Mouse (Mus musculus) heart, adult 2 months (tissue): ENCODE results near the gene Ccna1.

Experiments used
- CTCF ChIP-seq: fragments of 200-600 bp; IDR thresholded peaks from 2 replicates; pipeline ENCODE4 v1.8.1; 2022; ENCODE audit warnings: antibody characterized with exemption, mild to moderate bottlenecking, moderate library complexity
- EP300 ChIP-seq: fragments of 200-500 bp; IDR thresholded peaks from 2 replicates; pipeline ENCODE4 v1.6.1; 2011; ENCODE audit warnings: low read depth, low read length, control low read depth; ENCODE audit not compliant: insufficient read depth

DNA sequence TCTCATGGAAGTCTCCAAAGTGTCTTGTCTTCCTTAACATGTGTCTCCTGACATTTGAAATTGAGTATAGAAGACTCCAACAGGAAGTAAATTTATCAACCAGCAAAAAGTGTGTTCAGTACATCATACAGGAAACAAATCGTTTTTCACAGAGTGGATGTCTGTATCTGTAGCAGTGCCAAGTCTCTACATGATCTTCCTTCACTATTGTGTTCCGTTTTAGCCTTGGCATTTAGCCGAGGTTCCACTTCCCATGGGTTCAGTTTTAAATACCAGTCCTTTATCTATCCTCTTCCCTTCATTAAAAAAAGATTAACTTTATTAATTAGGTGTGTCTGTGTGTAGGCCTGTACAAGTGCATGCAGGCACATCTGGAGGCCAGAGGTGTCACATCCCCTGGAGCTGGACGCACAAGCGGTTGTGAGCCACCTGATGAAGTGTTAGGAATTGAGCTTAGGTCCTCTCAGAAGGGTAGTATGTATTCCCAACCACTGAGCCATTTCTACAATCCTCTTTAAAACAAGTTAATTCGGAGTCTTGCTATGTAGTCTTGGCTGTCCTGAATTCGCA lies 27.9 kb downstream of the Ccna1 start:
- TF ChIP-seq CTCF (no peak), EP300 (no peak)
